Mouse (Mus musculus) layer of hippocampus, adult 9-11 months (tissue): ENCODE results near the gene Aox1.
"Not testable (repeated sequence)": the region's sequence is repeated elsewhere in the genome, so short reads cannot be mapped to it uniquely, and the experiment has no call there.

Source experiments
- DNase-seq: peaks from one replicate; pipeline ENCODE4 v3.0.0; 2022

Gene Aox1

DNA sequence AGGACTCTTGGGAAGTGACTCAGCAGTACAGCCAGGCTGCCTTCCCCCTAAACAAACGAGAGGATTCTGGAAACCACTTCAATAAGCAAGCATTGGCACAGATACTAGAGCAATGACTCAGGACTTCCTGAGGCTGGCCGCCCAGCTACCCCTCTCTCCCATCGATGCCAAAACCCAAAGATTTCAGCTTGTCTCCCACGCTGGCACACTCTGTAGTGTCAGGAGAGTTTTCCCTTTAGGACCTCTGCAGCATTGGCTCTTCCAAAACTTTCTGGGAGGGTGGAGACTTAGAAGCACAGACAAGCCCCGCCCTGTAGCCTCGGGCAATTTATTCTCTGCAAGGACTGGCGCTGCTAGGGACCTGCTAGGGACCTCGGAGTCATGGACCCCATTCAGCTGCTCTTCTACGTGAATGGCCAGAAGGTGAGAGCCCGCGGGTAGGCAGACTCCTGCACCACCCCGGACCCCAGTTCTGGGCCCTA lies at the start of gene Aox1:
TSS of gene Aox1 (plus strand) at position 296 of the 482 bp plus-strand sequence.
- DNase-seq: peak; percentile 40

DNA sequence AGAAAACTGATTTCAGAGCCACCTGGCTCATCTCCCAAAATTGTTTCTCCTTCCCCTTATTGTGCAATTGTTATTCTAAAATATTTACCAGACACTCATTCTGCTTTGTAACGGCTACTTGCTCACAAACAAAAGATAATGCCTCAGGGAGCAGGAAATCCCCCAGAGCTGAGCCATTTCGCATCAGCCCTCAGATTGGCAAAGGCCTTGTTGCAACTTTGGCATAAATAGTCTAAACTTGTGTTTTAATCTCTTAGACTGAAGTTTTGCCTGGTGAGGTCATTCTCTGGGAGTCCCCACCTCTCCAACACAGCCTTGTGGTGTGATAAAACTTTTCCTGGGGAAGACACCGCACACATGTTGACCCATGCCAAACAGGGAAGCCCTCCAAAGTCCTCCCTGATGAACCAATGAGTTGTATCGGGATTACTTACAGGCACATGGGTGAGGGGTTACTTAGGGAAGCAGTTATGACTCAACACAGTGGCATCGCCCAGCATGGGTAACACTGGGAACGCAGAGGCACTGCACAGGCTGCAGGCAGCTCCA lies 40.6 kb upstream of the Aox1 start:
- DNase-seq: no peak

DNA sequence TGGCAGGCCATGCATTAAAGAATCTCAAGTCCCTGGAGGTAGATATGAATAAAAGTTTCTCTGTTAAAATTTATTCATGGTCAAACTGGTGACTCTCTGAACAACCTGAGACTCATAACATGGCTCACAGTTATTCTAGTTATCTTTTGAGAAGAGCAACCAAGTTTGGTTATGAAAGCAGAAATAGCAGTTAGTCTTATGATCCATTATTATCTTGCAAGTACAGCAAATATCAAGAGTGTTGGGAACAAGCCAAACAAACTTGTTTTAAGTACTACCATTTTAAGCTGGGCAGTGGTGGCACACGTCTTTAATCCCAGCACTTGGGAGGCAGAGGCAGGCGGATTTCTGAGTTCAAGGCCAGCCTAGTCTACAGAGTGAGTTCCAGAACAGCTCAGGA lies 38.5 kb upstream of the Aox1 start:
- no peak for DNase-seq

DNA sequence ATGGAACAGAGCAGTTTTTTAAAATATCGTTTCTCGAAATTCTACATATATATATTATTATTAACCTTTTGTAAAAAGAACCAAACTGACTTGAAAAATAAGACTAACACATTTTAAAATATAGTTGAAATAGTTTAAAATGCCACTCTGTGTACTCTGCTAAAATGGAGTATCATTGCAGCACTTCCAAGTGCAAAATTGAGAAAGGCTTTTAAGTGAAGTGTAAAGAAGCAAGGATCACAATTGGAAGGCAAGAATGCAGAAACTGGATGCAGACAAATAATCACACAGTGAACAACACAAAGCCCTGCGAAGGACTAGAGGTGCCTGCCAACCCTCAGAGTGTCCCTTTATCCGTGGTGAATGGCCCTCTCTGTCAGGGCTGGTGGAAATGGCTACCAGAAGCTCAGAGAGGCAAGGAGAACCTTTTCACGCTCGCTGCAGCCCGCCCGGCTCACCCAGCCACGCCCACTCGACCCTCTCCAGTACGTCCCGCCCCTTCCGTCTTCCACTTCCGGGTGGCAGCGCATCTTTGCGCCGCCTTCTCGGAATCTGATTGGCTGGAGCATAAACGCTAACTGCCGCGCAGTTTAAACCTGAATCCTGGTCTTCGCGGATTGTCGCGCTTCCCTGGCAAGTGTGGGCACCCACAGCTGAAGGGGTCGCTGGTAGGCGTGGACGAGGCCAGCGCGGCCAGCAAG lies 34.1 kb upstream of the Aox1 start, which contains the start of gene Sgo2a:
TSS of gene Sgo2a (plus strand) at position 540 of the 701 bp plus-strand sequence.
- peak; percentile 90 for DNase-seq

DNA sequence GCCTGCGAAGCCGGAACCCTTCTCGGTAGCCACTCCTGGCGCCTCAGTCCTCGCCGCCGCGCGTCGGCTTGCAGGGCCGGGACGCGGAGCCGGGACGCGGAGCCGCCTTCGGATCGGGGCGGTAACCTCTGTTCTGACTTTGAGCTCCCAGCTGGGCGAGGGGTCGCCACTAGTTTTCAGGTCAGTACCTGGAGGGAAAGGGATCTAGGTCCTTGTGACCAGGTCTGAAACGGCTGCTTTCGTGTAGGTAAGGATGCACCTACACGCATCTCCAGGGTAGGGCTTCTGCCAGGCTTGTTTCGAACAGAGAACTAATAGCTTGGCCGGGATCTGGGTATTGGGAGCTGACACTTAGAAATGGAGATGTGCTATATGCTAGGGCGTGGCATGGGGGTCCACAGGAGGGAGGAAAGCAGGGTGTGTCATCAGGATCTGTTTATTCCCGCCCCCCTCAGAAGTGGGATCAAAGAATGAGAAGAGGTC lies 33.6 kb upstream of the Aox1 start:
- no peak for DNase-seq

DNA sequence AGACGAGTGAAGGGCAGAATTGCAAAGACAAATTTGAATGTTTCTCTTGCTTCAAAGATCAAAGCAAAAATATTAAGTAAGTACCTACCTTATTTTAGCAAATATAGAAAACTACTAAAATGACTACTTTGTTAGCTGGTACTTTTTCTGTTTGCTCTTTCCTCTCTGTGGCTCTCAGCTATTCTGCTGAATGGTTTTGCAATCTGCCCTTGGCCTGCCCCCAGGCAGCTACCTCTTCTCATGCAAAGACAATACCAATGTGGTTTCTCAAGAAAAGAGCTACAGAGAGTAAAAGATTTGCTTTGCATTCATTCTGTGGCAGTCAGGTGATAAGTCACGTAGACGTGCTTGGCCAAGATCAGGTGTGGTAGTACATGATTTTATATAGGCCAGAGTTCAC lies 31.6 kb upstream of the Aox1 start:
- no peak for DNase-seq

DNA sequence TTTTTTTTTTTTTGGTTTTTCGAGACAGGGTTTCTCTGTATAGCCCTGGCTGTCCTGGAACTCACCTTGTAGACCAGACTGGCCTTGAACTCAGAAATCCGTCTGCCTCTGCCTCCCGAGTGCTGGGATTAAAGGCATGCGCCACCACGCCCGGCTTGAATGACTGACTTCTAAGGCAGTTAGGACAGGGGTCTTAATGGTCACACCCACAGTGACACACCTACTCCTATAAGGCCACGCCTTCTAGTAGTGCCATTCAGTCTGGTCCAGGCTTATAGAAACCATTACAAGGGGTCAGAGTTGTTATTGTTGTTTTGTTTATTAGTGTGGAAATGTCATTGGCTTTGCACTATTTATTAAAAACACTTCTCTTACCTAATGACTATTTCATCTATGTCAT lies 23.3 kb upstream of the Aox1 start:
- not testable (repeated sequence) for DNase-seq

DNA sequence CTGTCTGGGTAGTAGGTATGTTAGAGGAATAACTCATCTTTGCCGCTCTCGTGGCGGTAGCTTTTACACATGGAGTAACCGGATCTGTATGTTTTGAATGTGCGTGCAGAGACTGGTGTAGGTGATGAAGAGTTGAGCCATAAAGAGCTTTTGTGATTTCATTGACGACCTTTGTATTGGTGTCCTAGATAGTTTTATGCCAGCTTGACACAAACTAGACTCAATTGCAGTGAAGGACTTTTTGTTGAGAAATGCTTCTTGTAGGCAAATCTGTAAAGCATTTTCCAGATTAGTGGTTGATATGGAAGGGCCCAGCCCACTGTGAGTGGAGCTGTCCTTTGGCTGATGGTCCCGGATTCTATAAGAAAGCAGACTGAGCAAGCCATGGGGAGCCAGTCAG lies 10.9 kb upstream of the Aox1 start, which contains the start of gene Kctd18:
TSS of gene Kctd18 (minus strand) at position 101 of the 400 bp plus-strand sequence.
- no peak for DNase-seq

DNA sequence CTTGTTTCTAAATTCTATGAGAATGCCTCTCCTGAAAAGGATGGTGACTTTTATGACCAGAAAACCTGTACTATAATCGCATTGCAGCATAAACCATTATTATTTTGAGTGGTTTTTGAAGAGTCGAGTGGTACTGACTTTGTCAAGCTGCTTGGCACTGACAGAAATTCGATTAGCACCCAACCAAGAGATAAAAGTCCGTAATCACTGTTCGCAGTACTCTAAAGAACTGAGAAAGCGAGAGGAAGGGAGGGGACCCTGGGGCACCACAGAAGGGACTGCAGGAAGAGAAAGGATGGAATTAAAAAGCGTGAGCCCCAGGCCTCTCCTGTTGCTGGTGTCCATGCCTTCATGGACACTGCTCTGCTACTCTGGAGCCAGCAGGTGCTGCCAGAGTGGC lies 2.0 kb upstream of the Aox1 start:
- DNase-seq: no peak

DNA sequence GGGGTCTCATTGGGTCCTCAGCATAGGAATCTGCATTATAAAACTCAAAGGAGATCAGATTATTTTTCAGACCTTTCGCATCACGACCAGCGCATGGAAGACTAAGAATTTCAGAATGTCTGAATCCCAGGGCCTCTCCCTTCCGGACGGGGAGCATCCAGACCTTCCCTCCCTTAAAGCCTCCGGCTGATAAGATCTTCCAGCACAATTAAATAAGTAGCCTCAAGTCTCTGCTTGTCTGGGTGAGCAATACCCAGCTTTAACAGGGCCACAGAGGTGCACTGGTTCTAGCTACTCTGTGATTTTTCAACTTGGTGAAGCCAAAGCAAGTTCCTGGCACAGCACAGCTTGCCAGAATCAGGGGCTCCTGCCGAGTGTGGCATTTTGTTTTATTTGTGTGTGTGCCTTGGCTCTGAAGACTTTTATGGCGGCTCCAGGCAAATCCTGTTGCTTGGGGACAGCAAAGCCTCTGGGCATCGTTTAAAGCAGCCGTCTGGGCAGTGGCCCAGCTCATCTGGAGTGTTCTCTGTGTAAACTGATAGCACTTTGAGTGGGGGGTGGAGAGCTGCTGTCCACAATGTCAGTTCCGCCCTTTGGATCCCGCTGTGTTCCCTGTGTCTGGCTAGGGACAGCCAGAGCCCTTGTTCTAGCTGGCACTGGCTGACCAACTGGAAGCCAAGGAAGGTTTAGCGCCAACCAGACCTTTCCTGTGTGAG lies 583 bp downstream of the Aox1 start:
- peak; percentile 69 for DNase-seq

DNA sequence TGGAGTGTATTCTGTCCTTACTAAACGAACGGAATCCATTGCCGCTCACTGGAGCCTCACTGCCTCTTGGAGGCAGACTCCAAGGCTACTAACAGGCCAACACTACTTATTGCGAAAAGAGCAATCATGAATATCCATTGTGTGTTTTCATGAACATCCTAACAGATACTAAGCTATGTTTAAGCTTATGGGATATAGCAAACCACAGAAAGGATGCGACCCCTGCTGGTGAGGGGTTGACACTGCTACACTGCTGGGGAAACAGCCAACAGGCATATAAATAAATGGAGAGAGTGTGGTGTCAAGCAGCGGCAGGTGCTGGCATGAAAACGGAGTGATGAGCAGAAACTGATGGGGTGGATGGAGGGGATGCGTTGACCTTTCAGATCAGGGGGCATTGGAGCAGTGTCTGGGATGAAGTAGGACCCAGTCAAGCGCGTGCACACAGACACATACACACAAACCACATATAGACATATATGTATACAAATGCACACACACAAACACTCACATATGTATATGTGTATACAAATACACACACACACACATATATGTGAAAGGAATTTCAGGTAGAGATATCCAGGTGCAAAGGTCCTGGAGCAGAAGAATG lies 1.5 kb downstream of the Aox1 start:
- DNase-seq: no peak

DNA sequence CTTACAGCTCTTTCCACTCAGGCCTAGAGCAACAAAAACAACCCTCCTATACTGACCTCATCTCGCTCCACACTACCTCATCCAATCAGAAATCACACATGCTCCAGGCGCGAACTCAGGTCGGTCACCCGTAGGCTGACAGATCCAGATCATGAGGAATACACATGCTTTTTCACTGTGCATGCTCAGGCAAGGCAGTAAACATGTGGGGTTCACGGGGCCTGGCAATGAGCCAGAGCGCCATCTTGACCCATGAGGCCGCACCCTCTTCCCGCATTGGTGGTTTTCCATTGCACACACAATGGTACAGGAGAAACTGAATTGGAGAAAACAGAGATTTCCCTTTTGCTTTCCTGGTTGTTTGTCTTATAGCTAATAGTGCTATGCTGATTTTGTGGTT lies 7.6 kb downstream of the Aox1 start:
- not testable (repeated sequence) for DNase-seq

DNA sequence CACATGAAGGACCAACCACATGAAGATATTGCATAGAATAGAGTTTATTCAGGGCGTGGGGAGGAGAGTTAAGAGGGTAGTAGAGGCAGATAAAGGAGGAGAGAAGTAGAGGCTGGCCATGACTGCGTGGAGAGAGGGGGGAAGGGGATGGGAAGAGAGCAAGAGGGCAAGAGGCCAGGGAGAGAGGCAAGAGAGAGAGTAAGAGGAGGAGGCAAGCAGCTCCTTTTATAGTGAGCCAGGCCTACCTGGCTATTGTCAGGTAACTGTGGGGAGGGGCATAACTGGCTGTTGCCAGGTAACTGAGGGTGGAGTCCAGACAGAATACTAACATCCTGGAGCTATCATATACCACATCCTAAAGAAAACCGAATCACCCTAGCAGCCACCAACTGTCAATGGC lies 15.3 kb downstream of the Aox1 start:
- no peak for DNase-seq

DNA sequence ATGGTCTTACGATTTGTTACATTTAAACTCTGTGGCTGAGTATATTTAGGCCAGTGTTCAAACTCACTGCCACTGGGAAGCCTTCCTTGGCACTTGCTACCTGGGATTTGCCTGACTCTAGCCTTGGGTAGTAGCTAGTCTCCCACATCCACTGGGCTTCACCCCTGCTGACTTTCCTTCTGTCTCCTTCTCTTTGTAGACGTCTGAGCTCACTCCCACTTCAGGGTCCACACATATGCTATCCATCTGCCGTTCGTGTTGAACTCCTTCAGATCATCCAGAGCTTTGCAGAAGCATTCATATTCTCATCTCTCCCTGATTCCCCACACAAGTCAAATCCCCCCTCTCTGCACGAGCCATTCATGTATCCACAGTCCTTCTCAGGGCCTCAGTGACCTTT lies 15.8 kb downstream of the Aox1 start:
- peak; percentile 50 for DNase-seq

DNA sequence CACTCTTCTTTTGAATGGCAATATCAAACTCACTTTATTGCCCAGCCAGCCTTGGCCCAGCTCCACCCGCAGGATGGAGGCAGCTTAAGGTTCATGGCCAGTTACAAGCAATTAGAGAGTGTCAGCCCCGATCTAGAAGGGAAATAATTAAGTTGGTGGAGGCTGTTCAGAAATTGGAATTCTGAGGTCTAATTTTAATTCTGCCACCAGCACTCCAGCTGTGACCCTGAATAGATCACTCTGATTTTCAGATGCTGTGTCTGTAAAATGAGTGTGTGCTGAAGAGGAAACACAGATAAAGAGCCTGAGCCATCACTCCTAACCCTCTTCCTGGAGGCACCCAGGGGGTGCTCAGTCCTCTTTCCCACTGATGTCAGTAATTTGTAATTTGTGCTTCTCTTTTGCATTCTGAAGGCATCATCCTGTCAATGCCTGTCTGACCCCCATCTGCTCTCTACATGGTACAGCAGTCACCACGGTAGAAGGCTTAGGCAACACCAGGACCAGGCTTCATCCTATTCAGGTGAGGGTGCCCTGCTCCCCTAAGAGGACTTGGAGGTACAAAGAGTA lies 17.1 kb downstream of the Aox1 start:
- DNase-seq: no peak

DNA sequence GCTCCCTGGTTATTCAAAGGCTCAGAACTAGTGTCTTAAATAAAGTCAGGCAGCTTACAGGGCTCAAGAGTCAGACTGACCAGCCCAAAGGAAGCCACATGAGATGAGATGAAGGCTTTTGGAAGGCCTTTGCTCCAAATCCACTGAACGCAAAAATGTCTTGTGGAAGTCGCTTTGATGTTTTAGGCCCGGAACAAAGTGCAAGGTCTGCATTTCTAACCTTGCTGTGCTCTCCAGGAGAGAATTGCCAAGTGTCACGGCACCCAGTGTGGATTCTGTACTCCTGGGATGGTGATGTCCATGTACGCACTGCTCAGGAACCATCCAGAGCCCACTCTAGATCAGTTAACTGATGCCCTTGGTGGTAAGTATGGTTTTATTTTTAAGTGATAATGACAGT lies 19.4 kb downstream of the Aox1 start:
- no peak for DNase-seq

DNA sequence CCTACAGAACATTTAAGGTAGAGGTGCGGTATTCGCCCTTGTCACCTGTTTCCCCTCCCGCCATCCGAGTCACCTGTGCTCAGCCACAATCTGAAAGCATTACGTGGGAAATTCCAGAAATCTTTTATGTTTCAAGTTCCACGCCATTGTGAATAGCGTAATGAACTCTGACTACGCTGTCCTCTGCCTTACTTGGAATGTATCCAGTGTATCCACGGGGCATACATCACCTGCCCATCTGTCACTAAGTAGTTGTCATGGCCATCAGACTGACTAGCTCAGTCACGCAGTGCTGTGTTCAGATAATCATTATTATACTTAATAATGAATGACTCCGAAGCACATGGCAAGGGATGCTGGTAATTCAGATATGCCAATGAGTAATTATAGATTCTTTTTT lies 25.9 kb downstream of the Aox1 start:
- no peak for DNase-seq

DNA sequence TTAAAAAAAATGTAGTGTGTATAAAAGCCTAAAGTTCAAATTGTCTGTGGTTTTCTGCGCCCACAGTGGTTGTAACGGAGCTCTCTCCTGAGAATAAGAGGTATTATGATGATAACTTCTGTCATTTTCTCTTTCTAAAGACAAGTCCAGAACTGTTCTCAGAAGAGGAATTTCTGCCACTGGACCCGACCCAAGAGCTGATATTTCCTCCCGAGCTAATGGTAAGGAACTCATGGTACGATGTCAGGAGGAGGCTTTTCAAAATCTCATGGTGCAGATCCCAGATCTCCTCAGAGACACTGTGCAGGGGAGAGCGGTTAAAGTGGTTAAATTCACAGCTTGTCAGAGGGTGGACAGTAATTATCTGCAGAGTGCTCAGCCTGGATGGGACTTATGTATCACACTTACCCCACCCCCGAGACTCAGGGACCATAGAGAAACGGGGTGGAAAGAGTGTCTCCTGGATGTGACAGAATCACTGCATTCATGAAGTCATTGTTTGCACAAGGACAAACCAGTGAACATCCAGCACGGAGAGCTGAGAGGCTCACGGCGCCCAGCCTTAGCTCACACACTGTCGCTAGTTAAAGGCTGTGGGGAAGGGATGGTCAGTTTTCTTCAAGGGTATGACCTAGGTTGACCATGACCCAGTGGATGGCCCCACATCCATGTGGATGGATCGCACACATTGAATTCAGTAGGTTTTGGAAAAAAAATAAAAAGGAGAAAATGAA lies 26.5 kb downstream of the Aox1 start:
- no peak for DNase-seq

DNA sequence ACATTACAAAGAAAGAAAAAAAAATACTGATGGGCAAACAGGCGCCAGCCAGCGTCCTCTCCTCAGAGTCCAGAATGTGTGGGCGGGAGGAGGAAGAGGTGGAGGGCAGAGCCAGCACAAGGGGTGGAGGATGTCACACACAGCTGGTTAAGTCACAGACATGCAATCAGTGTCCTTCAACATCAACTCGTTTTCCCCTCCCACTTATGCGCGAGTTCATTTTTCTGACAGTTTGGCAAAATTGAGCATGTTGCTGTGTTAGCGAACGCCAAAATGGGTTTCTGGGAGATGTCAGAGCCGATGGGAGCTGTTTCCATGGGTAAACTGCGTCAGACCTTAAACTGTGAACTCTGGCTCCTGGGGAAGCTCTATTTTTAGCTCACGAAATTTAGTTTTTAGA lies 27.2 kb downstream of the Aox1 start:
- DNase-seq: no peak

DNA sequence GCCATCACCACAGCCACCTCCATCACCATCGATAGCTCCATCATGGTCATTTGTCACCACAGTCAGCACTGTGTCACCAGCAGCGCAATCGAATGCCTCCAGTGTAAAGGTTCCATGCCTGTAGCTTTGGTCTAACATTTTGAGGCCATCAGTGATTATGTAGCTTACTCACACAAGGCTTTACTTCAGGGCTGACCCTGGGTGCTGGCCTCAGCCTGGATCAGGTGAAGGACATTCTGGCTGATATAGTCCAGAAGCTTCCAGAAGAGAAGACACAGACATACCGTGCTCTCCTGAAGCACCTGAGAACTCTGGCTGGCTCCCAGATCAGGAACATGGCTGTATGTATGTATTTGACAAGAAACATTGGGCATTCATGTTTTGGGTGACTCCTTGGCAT lies 29.1 kb downstream of the Aox1 start:
- DNase-seq: no peak

DNA sequence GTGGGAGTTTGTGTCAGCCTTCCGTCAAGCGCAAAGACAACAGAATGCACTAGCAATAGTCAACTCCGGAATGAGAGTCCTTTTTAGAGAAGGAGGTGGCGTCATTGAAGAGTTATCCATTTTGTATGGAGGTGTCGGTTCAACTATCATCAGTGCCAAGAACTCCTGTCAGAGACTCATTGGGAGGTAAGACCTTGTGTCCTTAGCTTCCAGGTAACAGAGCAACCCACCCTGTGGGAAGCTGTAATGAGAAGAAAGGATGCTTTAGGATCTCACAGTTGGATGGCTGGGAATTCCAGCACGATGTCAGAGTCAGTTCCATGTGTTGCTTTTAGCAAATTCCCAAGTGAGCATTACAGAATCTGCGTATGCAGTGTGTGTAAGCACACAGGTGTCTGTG lies 32.4 kb downstream of the Aox1 start:
- no peak for DNase-seq

DNA sequence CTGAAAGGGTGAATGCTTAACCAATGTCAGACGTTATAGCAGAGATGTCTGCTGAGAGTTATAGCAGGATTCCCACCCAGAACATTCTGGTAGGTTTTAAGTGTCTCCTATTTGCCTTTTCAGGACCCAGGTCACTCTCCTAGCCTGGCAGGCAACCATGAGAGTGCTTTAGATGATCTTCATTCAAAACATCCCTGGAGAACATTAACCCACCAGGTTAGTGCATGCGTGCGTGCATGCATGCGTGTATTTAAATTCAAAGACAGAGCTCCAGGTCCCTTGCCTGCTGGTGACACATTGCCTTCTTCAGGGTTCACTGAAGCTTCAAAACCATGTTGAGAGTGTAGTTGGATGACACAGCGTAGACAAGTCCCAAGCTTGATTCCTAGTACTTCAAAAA lies 35.4 kb downstream of the Aox1 start:
- no peak for DNase-seq
